Mouse (Mus musculus): ENCODE results near the gene Chrnb1.

GRCm38 (mm10) chr11:69791420-69791819, 4.3 kb downstream of the Chrnb1 start:
- TF ChIP-seq CTCF (IDR thresholded peaks at IDR 0.05 in 2 of 3, conservative IDR thresholded peaks at IDR 0.05 in 1 of 3; ENCODE audit: control insufficient read depth in 1 of 3, insufficient read depth in 1 of 3, low read depth in 2 of 3, low read length in 3 of 3, poor library complexity in 1 of 3, severe bottlenecking in 1 of 3): no peak
- TF ChIP-seq GATA1 (IDR thresholded peaks at IDR 0.05; ENCODE audit: low read depth, low read length): no peak
- no peak for TF ChIP-seq NRF1 (IDR thresholded peaks at IDR 0.05; ENCODE audit: insufficient read depth, low read depth, low read length, poor library complexity, severe bottlenecking)
- no peak for TF ChIP-seq TCF12 (IDR thresholded peaks at IDR 0.05; ENCODE audit: low read depth, low read length)
- TF ChIP-seq CHD1 (IDR thresholded peaks at IDR 0.05; ENCODE audit: low read depth, low read length): no peak
- no peak for TF ChIP-seq ZC3H11A (IDR thresholded peaks at IDR 0.05; ENCODE audit: low read depth, low read length)
- no peak for TF ChIP-seq POLR2A (IDR thresholded peaks at IDR 0.05; ENCODE audit: control insufficient read depth in 1 of 2, insufficient read depth in 1 of 2, low read depth in 1 of 2, low read length in 2 of 2, poor library complexity in 1 of 2)
